Mouse (Mus musculus) liver, adult 2 months (tissue): ENCODE results near the gene Sos2.

Experiments used
- CTCF ChIP-seq: fragments of 200-500 bp; IDR thresholded peaks from 2 replicates; pipeline ENCODE4 v1.5.1; 2011; ENCODE audit warnings: low read depth, low read length, control low read depth
- POLR2A ChIP-seq: fragments of 200-500 bp; IDR thresholded peaks from 2 replicates; pipeline ENCODE4 v1.6.1; 2011; ENCODE audit warnings: low read length, control low read depth; ENCODE audit not compliant: insufficient read depth; ENCODE audit errors: extremely low read depth

DNA sequence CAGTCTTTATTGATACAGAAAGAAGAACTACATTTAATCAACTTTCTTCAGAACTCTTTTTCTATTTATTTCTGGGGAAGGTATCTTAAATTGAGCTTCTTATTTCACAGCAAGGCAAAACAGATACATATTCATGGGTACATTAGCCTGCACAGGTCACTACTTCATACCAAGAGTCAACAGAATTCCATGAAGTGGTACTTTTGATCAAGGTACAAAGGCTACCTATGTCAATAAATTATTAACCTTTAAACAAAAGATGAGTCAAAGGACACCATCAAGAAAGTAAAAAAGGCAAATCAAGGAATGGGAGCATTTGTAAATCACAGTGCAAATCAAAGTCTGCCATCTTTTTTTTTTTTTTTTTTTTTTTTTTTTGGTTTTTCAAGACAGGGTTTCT is 32.0 kb upstream of the Sos2 start:
- no peak for TF ChIP-seq CTCF
- no peak for TF ChIP-seq POLR2A
